Mouse (Mus musculus) hematopoietic stem cell, adult 5-6 weeks (primary cell): ENCODE results near the gene Trcg1. TPM values are rescaled to one million over a fixed set of nuclear protein-coding genes. Genes with fewer than 3 reads are reported as not detected.

Experiments used
- ATAC-seq, 2 experiments: fragments of 125-278 bp in 1 of 2; replicated peaks in 1 of 2; 2 replicates each; pipeline ENCODE4 v1.8.0; 2016 to 2017; ENCODE audit warnings: inconsistent platforms in 2 of 2, mild to moderate bottlenecking in 2 of 2, moderate number of reproducible peaks in 2 of 2, low read depth in 1 of 2, moderate TSS enrichment in 1 of 2; ENCODE audit not compliant: low FRiP score in 2 of 2, poor library complexity in 2 of 2, severe bottlenecking in 2 of 2, insufficient read depth in 1 of 2, low TSS enrichment in 1 of 2
- total RNA-seq: library from RNA; stranded (forward); fragments of 172-1452, 232-1000 nt; gene quantifications from 2 replicates; pipeline ENCODE4 v1.2.3, GENCODE M21; 2017

Trcg1 gene
- total RNA-seq, 1 experiment from 2014 or later: not detected

DNA sequence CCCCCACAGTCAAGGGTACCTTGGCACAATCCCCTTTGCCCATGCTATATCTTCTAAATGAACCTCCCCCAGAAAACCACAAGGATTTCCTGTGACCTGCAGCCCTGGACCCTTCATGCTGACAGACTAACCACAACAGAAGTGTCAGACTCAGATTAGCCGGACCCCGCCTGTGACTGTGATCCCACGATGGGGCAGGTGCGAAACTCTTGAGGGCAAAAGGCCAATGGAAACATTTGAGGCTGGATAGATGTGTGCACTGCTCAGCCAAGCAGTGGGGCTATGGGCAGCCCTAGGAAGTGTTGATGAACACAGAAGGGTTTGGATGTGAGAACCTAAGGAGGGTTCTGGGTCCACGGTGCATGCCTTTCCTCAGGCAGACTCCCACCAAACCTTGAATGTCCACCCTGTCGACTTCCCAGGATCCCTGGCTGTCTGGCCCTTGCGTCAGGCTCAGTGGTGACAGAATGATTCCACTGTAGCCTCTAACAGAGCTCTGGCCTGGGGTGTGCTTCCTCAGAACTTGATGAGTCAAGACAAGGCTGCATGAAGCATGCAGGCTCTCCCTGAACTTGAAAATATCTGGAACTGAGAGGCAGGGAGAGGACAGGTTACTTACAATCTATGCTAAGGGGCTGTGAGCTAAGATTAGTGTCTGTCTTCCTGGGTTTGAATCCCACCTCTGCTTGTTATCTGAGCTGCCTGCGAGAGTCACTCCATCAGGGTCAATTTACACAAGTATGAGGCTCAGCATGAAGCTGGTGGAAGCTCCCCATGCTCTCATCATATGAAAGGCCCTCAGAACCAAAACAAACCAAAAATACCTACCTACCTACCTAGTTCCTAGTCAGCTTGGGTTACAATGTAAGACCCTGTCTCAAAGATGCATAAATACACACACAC is 36.8 kb downstream of the Trcg1 start:
- peak; percentile 72 to 76 for ATAC-seq

DNA sequence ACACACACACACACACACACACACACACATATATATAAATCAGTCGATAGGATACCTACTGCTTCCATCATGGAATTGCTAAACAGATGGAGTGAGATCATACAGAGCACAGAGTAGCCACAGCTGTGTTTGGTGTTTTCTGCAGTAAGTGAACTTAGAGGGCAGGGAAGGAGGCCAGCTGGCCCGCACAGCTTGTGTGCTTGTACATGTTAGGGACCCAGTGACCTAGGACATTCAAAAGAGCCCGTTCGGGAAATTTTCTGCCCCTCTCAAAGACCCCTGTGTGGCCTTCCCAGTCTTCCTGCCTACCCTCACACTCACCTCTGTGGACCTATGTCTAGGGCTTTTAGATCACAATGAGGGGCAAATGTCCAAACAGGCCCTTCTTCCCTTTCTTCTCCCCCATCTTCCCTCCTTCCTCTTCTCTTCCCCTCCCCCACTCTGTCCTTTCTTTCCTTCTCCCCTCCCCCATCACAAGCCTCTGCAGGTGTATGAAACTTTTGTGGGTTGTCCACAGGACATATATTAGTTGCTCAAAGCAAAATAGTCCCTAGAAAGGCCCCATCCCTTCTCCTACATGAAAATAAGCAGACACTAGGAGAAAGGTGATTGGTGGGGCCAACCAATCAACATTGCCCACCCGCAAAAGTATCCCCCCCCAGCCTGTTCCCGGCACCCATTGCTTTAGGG is 37.6 kb downstream of the Trcg1 start:
- no peak for ATAC-seq

DNA sequence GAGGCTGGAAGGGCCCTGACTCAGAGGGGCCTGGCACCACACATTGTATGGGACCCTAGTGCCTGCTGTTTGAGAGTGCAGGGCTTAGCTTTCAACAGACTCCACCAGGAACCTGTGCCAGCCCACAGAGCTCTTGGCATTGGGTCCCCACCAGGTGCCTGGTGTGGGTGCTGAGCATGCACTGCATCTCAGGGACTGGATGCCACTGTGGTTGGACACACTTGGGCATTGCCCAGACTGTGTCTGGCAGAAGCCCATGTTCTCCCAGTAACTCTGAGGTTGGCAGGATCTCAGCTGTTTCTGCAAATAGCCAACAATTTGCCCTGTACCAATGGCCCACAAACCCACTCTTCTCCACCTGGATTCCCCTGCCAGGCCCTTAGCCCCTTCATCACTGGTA is 40.0 kb downstream of the Trcg1 start:
- no peak for ATAC-seq

DNA sequence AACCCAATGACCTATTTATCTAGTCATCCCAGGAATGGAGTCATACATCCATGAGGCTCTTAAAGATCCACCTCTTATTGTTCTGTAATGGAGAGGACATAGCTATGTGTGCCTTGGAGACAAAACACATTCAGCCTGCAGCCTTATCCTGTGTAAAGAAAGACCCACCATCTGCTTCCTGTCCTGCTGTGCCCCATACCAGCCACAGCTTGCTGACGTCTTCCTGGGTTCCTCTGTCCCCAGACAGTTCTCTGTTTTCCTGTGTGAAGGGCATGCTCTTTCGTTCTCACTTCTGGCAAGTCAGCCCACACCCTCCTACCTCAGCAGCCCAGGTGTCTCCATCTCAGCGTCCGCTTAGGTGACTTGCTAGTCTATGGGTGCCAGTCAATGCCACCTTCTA is 41.9 kb downstream of the Trcg1 start:
- ATAC-seq: peak; percentile 89 to 94

DNA sequence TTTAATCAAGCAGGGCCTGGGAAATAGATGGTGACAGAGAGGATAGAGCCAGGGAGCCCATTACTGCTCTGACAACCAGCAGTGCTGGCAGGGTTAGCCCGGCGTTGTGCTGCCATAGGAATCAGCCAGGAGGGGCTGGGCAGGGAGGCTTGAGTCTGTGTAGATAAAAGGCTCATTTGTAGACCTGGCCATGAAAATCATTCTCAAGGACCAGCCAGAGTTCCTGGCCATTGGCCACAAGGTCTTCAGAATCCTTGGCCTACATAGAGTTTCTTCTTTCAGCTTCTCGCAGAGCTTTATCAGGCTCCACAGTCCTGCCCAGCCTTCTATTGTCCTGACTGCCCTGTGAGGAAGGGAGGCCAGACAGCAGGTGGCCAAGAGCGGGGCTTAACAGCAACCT is 43.1 kb downstream of the Trcg1 start:
- ATAC-seq: no peak

DNA sequence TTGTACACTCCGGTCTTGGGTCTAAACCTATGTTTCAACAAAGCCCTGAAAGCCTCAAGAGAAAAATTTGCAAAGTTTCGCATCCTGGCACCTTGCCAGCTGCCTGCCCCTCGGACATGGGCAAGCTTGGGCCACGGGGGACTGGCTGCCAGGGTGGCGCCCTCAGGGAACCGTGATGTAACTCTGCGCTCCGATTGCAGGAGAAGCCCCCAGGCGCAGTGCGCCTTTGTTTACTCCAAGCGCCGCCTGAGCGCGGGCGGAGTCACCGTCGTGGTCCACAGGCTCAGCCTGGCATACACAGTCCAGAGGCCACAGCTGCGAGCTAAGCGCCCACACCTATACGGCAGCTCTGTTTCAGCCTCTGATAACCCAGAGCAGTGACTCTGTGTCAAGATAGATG is 45.2 kb downstream of the Trcg1 start:
- ATAC-seq: no peak

DNA sequence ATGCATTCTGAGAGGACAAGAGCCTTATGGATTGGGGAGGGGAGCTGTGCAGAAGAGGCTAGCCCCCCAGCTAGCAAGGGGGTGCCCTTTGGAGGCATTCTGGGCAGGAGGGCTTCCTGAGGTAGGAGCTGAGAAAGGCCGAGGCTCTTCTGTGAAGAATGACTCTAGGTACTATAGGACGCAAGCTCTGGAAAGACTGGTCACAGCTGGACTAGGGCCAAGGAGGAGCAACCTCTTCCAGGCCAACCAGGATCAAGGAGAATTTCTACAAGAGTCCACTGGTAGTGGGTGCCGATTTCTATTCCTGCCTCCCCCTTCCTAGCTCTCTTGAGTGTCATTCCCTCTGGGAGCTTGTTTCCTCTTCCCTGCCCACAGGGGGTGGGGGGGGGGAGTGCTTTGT is 46.3 kb downstream of the Trcg1 start:
- no peak for ATAC-seq

DNA sequence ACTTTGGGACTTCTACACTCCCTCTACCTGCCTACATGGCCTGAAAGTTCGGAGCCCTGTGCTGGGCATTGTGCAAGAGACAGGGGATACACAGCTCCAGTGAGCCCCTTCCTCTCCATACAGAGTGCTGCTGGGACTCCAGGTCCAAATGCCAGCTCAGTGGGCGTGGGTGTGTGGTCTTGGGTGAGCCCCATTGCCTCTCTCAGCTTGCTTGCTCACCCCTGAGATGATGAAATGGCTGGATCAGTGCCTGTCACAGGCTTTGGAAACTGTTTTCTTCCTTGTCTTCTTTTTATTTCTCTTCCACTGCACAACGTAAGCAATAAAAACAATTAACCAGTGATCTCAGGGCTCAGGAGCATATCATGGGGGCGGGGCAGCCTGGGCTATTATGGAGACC is 47.0 kb downstream of the Trcg1 start:
- ATAC-seq: no peak

DNA sequence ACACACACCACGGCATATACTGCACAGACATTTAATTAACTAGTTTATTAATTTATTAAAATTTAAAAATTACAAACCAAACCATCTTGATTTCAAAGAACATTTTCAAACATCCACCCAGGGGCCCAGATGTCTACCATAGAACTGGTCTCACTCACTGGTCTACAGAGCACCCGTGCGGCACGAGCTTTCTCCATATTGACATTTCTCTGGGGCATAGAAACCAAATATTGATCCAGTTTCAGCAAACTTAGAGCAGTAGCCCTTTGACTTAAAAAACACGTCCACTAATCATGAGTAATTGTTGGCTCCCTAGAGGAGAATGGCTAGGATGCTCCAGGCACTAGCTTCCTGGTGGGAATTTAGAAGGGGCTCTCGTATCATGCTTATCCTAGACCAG is 50.8 kb downstream of the Trcg1 start:
- ATAC-seq: no peak

DNA sequence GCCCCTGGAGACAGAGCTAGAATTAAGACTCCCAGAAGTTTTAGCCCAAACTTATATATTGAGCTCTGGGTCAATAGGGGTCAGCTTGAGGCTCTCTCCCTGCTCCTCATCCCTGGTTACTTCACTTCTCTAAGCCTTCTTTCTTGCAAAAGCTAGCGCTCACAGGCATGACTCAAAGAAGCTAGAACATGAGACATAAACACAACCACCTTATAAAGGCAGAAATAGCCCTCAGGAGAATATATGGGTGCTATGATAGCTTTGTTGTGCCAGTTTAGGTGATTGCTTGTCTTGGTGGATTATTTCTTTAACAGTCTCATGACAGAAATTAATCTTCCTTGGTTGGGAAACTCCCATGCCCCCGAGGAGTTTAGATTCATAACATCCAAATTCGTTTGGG is 58.5 kb downstream of the Trcg1 start:
- ATAC-seq: no peak

DNA sequence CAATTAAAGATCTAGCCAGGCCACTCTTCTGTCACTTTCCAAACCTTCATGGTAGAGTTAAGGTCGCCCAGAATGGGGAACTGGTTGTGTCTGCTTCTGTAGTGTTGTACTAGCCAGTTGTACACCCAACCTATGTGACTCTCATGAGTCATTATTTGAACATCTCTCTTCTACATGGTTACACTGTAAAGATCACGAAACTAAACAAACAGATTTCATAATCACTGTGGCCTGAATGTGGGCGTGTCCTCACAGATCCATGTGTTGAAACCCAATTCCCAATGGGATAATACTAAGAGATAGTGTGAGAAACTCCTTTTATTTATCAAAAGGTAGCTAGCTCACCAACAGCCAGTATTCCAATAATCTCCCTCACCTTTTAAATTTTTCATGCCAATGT is 59.3 kb downstream of the Trcg1 start:
- no peak for ATAC-seq

DNA sequence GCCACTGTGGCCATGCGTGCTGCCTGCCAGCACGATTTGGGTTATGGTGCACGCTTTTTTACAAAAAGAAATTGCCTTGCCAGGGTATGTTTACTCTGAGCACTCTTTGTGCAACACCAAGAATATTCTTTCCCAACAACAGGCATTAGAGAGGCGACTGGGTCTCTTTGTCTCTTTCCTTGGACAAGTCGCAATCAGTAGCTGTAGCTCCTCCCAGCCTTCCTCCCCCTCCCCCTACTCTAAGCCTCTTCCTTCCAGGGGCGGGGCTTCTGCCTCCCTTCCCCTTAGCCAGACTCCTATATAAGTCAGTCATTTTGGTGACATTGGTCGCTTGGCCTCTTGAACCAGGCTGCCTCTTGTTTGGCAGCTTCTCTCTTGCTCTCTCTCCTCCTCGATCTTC is 59.9 kb downstream of the Trcg1 start:
- no peak for ATAC-seq

DNA sequence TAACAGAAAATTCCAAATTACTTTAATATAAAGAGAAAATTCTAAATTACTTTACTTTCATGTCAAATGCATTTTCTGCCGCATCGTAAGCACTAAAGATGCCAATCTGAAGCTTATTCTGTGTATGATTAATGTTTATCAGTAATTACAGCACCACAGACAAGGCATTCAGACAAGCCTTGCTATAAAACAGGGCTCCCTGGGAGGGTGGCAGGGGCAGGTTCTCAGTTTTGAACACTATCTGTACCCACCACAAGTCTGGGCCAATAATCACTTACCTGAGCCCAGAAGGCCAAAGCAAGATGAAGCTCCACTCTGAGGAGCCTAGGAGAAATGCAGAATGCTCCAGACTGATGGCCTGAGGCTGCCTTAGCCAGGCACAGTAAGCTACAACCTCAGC is 61.6 kb downstream of the Trcg1 start:
- no peak for ATAC-seq

Other genes with a start within 250 kb of the Trcg1 start
- 10.4 and 18.1 TPM in 2 replicates for gene Ptpn9, start 241.6 kb upstream of the Trcg1 start, total RNA-seq
- gene Sin3a, start 164.5 kb upstream of the Trcg1 start, total RNA-seq: 122 and 136 TPM in 2 replicates
- 42.8 and 58.5 TPM in 2 replicates for gene Man2c1, start 105.9 kb upstream of the Trcg1 start, total RNA-seq
- gene Neil1, start 88.3 kb upstream of the Trcg1 start, total RNA-seq: 4.1 and 5.8 TPM in 2 replicates
- 50.9 and 121 TPM in 2 replicates for gene Commd4, start 78.2 kb upstream of the Trcg1 start, total RNA-seq
- 26.4 and 32.4 TPM in 2 replicates for gene 1700017B05Rik, start 26.1 kb downstream of the Trcg1 start, total RNA-seq
- 29.9 and 37.0 TPM in 2 replicates for gene Ppcdc, start 203.6 kb downstream of the Trcg1 start, total RNA-seq
- gene Scamp5, start 231.5 kb downstream of the Trcg1 start, total RNA-seq: 0.10 TPM in 1 of 2 replicates, not detected in the other